Mouse (Mus musculus) adrenal gland, postnatal 4 days (tissue): ENCODE results near the gene Uncx. TPM values are rescaled to one million over a fixed set of nuclear protein-coding genes. Genes with fewer than 3 reads are reported as not detected.

Source experiments
- DNase-seq, 2 experiments: peaks; one replicate each; pipeline ENCODE4 v3.0.0; 2021 to 2022; ENCODE audit warnings: low spot score in 2 of 2, mixed read lengths in 2 of 2
- long read RNA-seq, 2 experiments: library from polyadenylated mRNA; stranded (forward); transcript quantifications; one replicate each; pipeline ENCODE4 v2.0.0; 2021
- total RNA-seq, 2 experiments: library from RNA; stranded (reverse); gene quantifications; 2 replicates each; pipeline ENCODE4 v1.2.3; 2021

The Uncx gene
- 1 to 10 TPM in 1 of 2 experiments, under 1 TPM in 1; 0.42 to 3.8 TPM for total RNA-seq
- long read RNA-seq, experiment 1, result 0 reads
- long read RNA-seq, experiment 2, partial matches to known transcripts, result 2 of 6 reads
- long read RNA-seq, experiment 2, other reads (novel, unspliced or antisense), result 2 of 6 reads

GRCm38 (mm10) chr5:139543214-139543613 is at the start of gene Uncx:
Gene Uncx, plus strand, starts transcription at chr5:139543494.
- DNase-seq, result no peak

DNA sequence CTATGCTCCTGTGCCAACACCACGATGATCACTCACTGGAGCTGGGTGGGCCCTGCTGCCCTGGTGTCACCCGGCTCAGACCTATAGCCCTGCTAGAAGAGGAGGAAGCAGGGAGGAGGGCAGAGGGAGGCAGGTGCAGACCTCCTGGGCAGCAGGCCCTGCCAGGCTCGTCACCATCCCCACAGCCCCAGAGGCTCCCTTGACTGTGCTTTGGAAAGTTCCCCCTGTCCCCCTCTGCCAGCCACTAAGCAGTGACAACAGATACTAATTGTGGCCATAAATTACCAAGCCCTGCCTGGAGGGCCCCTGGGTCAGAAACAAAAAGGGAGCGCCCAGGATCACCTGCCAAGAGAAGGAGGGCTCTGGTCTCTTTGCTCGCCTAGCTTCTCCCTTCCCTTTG is 49.6 kb upstream of the Uncx start:
- DNase-seq, result no peak

DNA sequence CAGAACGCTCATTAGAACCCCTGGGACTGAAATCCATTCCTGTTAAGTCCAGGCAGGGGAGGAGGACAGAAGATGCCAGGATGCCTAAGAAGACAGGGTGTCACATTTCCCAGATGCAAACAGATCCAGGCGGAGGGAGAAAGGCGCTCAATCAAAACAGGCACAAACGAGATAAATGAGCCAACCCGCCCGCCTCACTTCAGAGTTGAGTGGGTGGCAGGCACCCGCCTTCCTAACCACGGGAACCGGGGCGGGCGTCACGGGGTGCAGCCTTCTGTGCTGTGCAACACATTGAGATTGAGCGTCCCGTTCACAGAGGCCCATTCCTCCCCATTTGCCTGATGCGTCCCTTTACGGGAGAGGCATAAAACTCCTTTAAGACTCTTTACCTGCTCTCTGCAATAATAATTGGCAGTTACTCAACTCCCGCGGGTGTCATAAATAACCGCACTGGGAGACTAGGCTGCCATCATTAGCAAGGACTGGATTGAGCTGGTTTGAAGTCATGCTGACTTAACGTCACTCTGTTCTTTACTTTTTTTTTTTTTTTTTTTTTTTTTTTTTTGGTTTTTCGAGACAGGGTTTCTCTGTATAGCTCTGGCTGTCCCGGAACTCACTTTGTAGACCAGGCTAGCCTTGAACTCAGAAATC is 48.1 kb upstream of the Uncx start:
- no peak for DNase-seq

GRCm38 (mm10) chr5:139496939-139497338 is 46.4 kb upstream of the Uncx start:
- no peak for DNase-seq

GRCm38 (mm10) chr5:139498791-139499190 is 44.5 kb upstream of the Uncx start:
- no peak for DNase-seq

DNA sequence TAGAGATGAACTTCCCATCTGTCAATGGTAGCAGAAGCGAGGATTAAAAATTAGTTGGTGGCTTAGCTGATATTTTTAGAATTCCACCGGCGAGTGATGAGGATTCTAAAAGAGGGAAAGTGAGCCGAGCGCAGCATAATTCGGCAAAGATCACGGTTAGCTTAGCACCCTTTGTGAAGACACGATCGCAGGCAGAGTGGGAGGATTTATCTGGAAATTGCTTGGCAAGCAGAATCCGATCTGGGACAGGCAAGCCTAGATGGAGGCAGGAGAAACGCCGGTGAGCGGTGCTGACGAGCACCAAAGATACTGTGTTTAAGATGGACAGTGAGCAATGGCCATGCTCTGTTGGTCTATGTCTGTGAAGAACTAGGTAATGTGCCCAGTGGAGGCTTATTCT is 41.0 kb upstream of the Uncx start:
- DNase-seq, result no peak

- peak; percentile 53 to 64 for DNase-seq
Observed at GRCm38 (mm10) chr5:139505073-139505606, 38.2 kb upstream of the Uncx start.

DNA sequence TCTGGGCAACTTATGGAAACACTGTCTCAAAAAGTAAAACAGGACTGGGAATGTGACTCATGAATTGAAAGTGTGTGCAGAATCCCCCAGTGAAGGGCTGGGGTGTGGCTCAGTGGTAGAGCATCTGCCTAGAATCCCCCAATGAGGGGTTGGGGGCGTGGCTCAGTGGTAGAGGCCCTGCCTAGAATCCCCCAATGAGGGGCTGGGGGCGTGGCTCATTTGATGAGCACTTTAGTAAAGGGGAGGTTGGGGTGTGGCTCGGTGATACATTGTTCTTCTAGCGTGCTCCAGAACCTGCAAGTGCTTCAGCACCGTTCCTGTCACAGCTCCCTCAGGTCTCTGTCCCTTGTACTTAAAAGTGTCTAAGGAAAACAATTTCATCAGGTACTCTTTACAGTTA is 37.1 kb upstream of the Uncx start:
- DNase-seq, result no peak

GRCm38 (mm10) chr5:139510682-139511366 is 32.5 kb upstream of the Uncx start:
- DNase-seq, result no peak

DNA sequence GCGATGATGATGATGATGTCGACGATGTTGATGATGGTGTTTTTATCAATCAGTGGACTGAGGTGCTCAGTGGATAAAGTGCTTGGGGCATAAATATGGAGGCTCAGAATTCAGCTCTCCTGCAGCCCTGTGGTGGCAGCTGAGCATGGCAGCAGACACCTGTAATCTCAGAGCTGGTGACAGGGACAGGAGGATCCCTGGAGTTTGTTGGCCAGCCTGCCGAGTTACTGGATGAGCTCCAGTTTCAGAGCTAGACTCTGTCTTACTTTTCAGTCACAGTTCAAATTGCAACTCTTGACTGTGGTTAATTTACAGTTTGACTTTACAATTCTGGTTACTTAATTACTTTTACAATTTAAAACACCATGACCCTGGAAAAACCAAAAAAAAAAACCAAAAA is 31.1 kb upstream of the Uncx start:
- no peak for DNase-seq

DNA sequence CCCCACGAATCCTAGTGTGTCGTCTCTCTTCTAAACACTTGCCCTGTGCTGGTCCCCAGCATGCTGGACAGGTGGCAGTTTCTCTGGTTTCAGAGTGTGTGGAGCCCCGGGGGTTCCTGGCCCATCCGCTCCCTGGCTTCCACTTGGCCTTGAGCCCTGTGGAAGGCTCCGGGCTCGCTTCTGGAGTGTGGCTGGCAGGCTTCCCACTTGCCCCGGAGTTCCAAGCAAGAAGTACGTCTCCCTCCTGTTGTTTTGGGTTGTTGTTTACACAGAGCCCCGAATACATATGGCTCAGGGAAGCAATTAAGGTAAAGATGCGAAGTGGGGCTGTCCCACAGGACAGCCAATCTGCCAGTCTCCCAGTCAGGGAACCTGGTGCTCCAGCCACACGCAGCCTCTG is 27.0 kb upstream of the Uncx start:
- no peak for DNase-seq

DNA sequence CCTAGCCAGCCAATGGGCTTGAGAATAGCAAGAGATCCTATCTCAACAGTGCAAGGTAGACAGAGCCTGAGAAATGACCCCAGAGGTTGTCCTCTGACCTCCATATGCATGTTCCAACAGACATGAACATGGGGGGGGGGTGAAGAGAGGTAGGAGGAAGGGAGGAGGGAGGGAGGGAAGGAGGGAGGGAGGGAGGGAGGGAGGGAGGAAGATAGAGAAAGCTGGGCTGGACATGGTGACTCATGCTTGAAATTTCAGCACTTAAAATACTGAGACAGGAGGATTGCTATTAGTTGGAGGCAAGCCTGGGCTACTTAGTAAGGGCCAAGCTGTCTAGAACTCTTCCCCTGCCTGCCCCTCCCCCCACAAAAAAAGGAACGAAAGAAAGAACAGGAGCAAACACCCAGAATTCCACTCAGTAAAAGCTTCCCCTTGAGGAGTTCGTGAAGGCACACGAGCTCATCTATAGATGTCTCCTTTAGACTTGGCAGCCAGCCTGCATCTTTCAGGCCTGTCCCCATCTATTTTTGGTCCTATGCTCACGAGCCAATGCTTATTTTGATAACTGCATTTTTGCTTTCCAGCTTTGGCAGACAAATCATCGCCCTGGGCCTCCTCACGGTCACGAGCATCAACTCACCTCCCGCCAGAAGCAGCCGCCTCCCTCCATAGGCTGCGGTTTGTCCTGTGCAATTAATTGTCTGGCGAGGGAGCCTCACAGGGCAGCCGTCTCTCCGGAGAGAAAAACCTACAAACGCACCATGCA is 23.0 kb upstream of the Uncx start:
- no peak for DNase-seq

DNA sequence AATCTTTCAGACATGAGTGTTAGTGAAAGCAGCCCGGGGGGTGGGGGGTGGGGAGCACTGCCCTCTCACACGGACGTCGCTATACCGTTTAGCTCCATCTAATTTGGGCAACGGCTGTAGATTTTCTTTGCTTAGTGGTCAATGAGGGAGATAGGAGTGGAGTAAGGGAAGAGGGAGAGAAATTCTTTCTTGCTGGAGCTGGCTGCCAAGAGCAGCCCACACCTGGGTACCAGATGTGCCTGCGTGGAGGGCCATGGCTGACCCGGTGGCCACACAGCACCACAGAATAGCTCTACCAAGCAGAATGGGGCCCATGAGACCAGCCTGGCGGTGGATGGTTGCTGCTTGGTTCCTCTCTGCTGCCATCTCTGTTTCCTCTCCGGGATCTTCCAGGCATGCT is 21.3 kb upstream of the Uncx start:
- DNase-seq, result no peak

GRCm38 (mm10) chr5:139528851-139529250 is 14.4 kb upstream of the Uncx start:
- DNase-seq, result no peak

- no peak for DNase-seq
Observed at GRCm38 (mm10) chr5:139535386-139535919, 7.8 kb upstream of the Uncx start.

DNA sequence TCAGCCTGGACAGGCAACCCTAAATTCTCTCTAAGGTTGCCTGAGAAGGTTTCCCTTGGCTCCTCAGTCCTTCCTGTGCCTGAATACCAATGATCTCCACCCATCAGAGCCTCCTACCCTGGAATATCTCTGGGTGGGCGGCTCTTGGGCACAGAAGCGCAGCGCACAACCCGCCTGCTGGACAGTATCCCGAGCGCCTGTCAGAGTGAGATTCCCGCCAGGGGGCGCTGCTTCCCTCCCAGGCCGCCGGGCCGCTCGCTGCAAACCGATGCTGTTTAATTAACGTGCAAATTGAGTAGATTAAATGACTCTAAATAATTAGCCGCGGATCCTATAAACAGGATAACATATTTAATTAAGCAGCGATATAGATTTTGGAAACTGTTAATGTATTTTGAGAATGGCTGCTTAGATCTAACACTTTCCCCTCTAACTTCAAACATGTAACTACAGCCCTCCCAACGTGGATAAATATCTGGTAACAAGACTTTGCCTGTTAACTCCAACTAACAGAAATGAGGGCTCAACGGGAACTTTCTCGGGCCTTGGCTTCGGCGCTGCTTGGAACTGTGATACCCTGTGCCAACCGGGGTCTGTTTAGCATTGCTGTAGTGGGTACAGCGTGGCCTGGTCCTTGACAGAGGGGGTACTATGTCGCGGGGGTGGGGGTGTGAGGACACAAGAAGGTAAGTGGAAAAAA is 6.9 kb upstream of the Uncx start:
- peak; percentile 57 for DNase-seq

DNA sequence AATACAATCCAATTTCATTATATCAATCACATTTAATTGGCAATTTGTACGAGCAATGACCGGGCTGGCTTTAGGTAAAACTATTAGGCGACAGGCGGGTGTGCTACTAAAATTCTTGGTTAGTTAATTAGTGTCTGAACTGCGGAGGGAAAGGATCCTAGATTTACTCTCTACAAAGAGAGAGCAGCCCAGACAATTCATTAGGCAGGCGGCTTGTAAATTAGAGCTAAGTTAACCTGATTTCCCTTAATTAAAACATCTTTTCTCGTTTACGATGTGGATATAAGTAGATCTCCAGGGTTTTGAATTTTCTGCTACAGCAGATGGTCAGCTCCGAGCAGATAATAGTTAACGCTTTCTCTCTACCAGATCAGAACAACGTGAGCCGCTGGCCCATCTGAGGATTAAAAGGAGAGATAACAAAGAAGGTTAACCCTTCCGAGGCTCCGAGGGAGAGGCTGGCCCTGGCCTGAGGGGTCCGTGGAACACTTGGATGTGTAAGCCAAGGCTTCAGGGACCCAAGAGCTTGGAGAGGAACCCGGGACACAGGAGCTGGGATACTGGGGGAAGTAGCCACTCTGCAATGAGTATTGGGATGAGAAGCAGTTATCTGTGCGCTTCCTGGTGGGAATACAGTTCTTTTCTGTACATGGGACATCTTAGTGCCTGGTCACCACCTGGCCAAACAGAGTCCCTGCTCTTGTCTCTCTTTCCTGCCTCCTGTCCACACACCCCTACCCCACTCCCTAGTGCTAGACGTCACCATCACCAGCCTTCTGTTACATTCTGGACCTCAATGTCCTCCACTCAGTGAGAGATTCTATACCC is 6.2 kb upstream of the Uncx start:
- DNase-seq, result no peak

GRCm38 (mm10) chr5:139537739-139538135 is 5.6 kb upstream of the Uncx start:
- no peak for DNase-seq

DNA sequence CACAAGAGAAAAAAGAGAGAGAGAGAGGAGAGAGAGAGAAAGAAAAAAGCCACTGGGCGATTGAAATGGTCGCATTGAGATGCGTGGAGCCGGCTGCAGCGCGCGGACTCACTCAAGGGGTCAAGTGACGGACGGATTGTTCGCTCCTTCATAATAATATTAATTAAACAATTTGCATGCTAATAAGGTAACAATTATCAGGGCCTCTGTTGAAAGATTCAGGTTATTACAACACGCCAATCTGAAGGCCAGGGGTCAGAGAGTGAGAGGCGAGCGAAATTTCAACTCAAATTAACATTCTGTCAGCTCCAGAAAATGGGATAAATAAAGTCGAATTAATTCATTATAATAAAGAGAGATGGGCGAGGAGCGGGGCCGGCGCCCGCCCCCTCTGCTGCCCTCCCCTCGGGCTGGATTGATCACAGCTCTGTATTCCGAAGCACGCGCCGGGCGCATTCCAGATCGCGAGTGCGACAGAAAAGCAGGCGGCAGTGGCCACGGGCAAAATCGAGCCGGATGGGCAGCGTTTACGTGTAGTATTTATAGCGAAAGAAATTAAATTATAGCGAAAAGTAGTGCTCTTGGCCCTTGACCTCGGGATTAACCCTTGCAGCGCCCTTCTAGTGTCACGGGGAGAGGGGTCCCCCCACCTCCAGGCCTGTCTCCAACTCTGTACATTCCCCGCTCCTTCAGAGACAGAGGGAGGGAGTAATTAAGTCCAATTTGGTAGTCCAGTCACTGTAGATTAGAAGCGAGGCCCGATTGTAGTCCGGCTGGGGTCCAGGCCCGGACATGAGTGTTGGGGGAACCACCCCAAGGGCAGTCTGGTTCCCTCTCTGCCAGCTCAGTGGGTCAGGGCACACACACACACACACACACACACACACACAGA is 1.9 kb upstream of the Uncx start:
- no peak for DNase-seq
